21 mouse cellular contexts compared by ENCODE assay signal in genomic region chr14:23146981-23147380, GRCm38 (mm10).
"Had no signal": no experiment of that assay in that cellular context is flagged by ENCODE, and none has a peak within 500 bp of the region (broad histone marks: within the 10 kb centered on the region; RNA-seq: fewer than 3 reads in every experiment).

No protein-coding gene starts in this region.

- DNase-seq: kidney, adult 18-20 months; kidney, adult 9 months; kidney, postnatal 25 days; layer of hippocampus, postnatal 36 days; liver, embryonic 13.5 days; lung, adult 2 months; lung, postnatal 36 days; midbrain, embryonic 14.5 days; right cerebral cortex, adult 18-20 months; right cerebral cortex, postnatal 14 days; right cerebral cortex, postnatal 4 days; spleen, adult 18-20 months; thymus, adult 18-20 months; thymus, postnatal 36 days had no signal

- H3K9me3 ChIP-seq: liver, embryonic 13.5 days; neural tube, embryonic 12.5 days; neural tube, embryonic 15.5 days; stomach, embryonic 15.5 days had no signal

- H3K27ac ChIP-seq: kidney, postnatal 0 days; layer of hippocampus, adult 2 months; left cerebral cortex, adult 2 months; liver, embryonic 13.5 days; neural tube, embryonic 12.5 days; neural tube, embryonic 15.5 days; stomach, embryonic 15.5 days had no signal

- H3K36me3 ChIP-seq: liver, embryonic 13.5 days; neural tube, embryonic 12.5 days; neural tube, embryonic 15.5 days; stomach, embryonic 15.5 days had no signal

- H3K9ac ChIP-seq: liver, embryonic 13.5 days; neural tube, embryonic 12.5 days; neural tube, embryonic 15.5 days; stomach, embryonic 15.5 days had no signal

- H3K4me3 ChIP-seq: layer of hippocampus, adult 2 months; left cerebral cortex, adult 2 months; liver, embryonic 13.5 days; neural tube, embryonic 12.5 days; neural tube, embryonic 15.5 days; stomach, embryonic 15.5 days had no signal

- H3K27me3 ChIP-seq: liver, embryonic 13.5 days; neural tube, embryonic 12.5 days; neural tube, embryonic 15.5 days; stomach, embryonic 15.5 days had no signal

- H3K4me2 ChIP-seq: liver, embryonic 13.5 days; midbrain, embryonic 11.5 days; neural tube, embryonic 12.5 days; neural tube, embryonic 15.5 days; stomach, embryonic 15.5 days had no signal

- H3K4me1 ChIP-seq: liver, embryonic 13.5 days; neural tube, embryonic 12.5 days; neural tube, embryonic 15.5 days; stomach, embryonic 15.5 days had no signal
